Mouse (Mus musculus): ENCODE results near the gene Sema5a. TPM values are rescaled to one million over a fixed set of nuclear protein-coding genes. Genes with fewer than 3 reads are reported as not detected.

The Sema5a gene
- polyA plus RNA-seq, 1 experiment from 2014 or later: 10.0 TPM

- no peak overlapping the region for H3K27ac ChIP-seq (replicated peaks in 1 of 2; ENCODE audit: control insufficient read depth in 1 of 2, insufficient read depth in 1 of 2, low read depth in 2 of 2, low read length in 2 of 2)
- no peaks in the 10 kb centered on the region for H3K9me3 ChIP-seq (ENCODE audit: control insufficient read depth, low read length)
- no peak overlapping the region for H3K4me3 ChIP-seq (ENCODE audit: control insufficient read depth in 1 of 2, insufficient read depth in 1 of 2, low read depth in 1 of 2, low read length in 2 of 2)
- peaks cover 8% of the 10 kb centered on the region for H3K36me3 ChIP-seq (ENCODE audit: control insufficient read depth, insufficient read depth, low read length)
- WGBS: 92% methylated on average over 6 of the region's 6 CpGs
- H3K27me3 ChIP-seq (ENCODE audit: control insufficient read depth, insufficient read depth, low read length): no peaks in the 10 kb centered on the region
- H3K4me2 ChIP-seq (ENCODE audit: low read length): no peak overlapping the region
- no peak for ATAC-seq (ENCODE audit: insufficient number of reproducible peaks, insufficient read depth, low FRiP score, low read depth)
- peaks cover 3 to 12% of the 10 kb centered on the region in 2 experiments; a peak in 2 of 4 replicates for H3K4me1 ChIP-seq (ENCODE audit: control insufficient read depth in 2 of 2, insufficient read depth in 2 of 2, low read length in 2 of 2)
- H3K9ac ChIP-seq (ENCODE audit: low read length): no peak overlapping the region
These were observed 2.9 kb upstream of the Sema5a start for GRCm38 (mm10) chr15:32241666-32242065.

GRCm38 (mm10) chr15:32243096-32243785 lies 1.4 kb upstream of the Sema5a start:
- ATAC-seq (ENCODE audit: insufficient number of reproducible peaks, insufficient read depth, low FRiP score, low read depth): no peak
- peak overlapping the region; percentile 99 for H3K4me2 ChIP-seq (ENCODE audit: low read length)
- no peaks in the 10 kb centered on the region for H3K27me3 ChIP-seq (ENCODE audit: control insufficient read depth, insufficient read depth, low read length)
- peak overlapping the region; percentile 57 to 62 for H3K27ac ChIP-seq (replicated peaks in 1 of 2; ENCODE audit: control insufficient read depth in 1 of 2, insufficient read depth in 1 of 2, low read depth in 2 of 2, low read length in 2 of 2)
- H3K9me3 ChIP-seq (ENCODE audit: control insufficient read depth, low read length): no peaks in the 10 kb centered on the region
- WGBS: 45% methylated on average over 12 of the region's 12 CpGs
- peak overlapping the region; percentile 68 to 75 for H3K4me3 ChIP-seq (ENCODE audit: control insufficient read depth in 1 of 2, insufficient read depth in 1 of 2, low read depth in 1 of 2, low read length in 2 of 2)
- H3K36me3 ChIP-seq (ENCODE audit: control insufficient read depth, insufficient read depth, low read length): peaks cover 8% of the 10 kb centered on the region
- peak overlapping the region; percentile 74 for H3K9ac ChIP-seq (ENCODE audit: low read length)
- H3K4me1 ChIP-seq (ENCODE audit: control insufficient read depth in 2 of 2, insufficient read depth in 2 of 2, low read length in 2 of 2): peaks cover 3 to 23% of the 10 kb centered on the region in 2 experiments; a peak in 3 of 4 replicates

- H3K4me1 ChIP-seq (ENCODE audit: control insufficient read depth in 2 of 2, insufficient read depth in 2 of 2, low read length in 2 of 2): peaks cover 3 to 23% of the 10 kb centered on the region in 2 experiments; a peak in 3 of 4 replicates
- H3K27me3 ChIP-seq (ENCODE audit: control insufficient read depth, insufficient read depth, low read length): no peaks in the 10 kb centered on the region
- 37% methylated on average over 7 of the region's 7 CpGs for WGBS
- H3K4me2 ChIP-seq (ENCODE audit: low read length): peak overlapping the region; percentile 99
- no peaks in the 10 kb centered on the region for H3K9me3 ChIP-seq (ENCODE audit: control insufficient read depth, low read length)
- ATAC-seq (ENCODE audit: insufficient number of reproducible peaks, insufficient read depth, low FRiP score, low read depth): no peak
- peak overlapping the region; percentile 74 for H3K9ac ChIP-seq (ENCODE audit: low read length)
- peaks cover 8% of the 10 kb centered on the region for H3K36me3 ChIP-seq (ENCODE audit: control insufficient read depth, insufficient read depth, low read length)
- H3K27ac ChIP-seq (replicated peaks in 1 of 2; ENCODE audit: control insufficient read depth in 1 of 2, insufficient read depth in 1 of 2, low read depth in 2 of 2, low read length in 2 of 2): peak overlapping the region; percentile 57 to 62
- H3K4me3 ChIP-seq (ENCODE audit: control insufficient read depth in 1 of 2, insufficient read depth in 1 of 2, low read depth in 1 of 2, low read length in 2 of 2): peak overlapping the region; percentile 68 to 75
These were observed 786 bp upstream of the Sema5a start for GRCm38 (mm10) chr15:32243824-32244223.

GRCm38 (mm10) chr15:32244956-32245836 lies 586 bp downstream of the Sema5a start:
- Histone ChIP-seq H3K36me3 (ENCODE audit: control insufficient read depth, insufficient read depth, low read length) (peaks cover 8% of the 10 kb centered on the region), H3K4me3 (ENCODE audit: control insufficient read depth in 1 of 2, insufficient read depth in 1 of 2, low read depth in 1 of 2, low read length in 2 of 2) (peak overlapping the region; percentile 50 to 68), H3K4me1 (ENCODE audit: control insufficient read depth in 2 of 2, insufficient read depth in 2 of 2, low read length in 2 of 2) (peaks cover 3 to 23% of the 10 kb centered on the region in 2 experiments; a peak in 3 of 4 replicates), H3K4me2 (ENCODE audit: low read length) (peak overlapping the region; percentile 99), H3K27me3 (ENCODE audit: control insufficient read depth, insufficient read depth, low read length) (no peaks in the 10 kb centered on the region), H3K27ac (replicated peaks in 1 of 2; ENCODE audit: control insufficient read depth in 1 of 2, insufficient read depth in 1 of 2, low read depth in 2 of 2, low read length in 2 of 2) (no peak overlapping the region; a peak in 1 of 4 replicates), H3K9me3 (ENCODE audit: control insufficient read depth, low read length) (no peaks in the 10 kb centered on the region), H3K9ac (ENCODE audit: low read length) (peak overlapping the region; percentile 74)
- WGBS: under 1% methylated on average over 48 of the region's 52 CpGs
- peak; percentile 57 for ATAC-seq (ENCODE audit: insufficient number of reproducible peaks, insufficient read depth, low FRiP score, low read depth)

GRCm38 (mm10) chr15:32245837-32246670 lies 1.4 kb downstream of the Sema5a start:
- H3K9me3 ChIP-seq (ENCODE audit: control insufficient read depth, low read length): no peaks in the 10 kb centered on the region
- under 1% methylated on average over 47 of the region's 47 CpGs for WGBS
- no peak for ATAC-seq (ENCODE audit: insufficient number of reproducible peaks, insufficient read depth, low FRiP score, low read depth)
- H3K36me3 ChIP-seq (ENCODE audit: control insufficient read depth, insufficient read depth, low read length): 0 out of 2 replicates have a peak, but pooled peaks cover 2% of the 10 kb centered on the region
- peak overlapping the region; percentile 50 to 68 for H3K4me3 ChIP-seq (ENCODE audit: control insufficient read depth in 1 of 2, insufficient read depth in 1 of 2, low read depth in 1 of 2, low read length in 2 of 2)
- no peak overlapping the region for H3K27ac ChIP-seq (replicated peaks in 1 of 2; ENCODE audit: control insufficient read depth in 1 of 2, insufficient read depth in 1 of 2, low read depth in 2 of 2, low read length in 2 of 2)
- peak overlapping the region; percentile 99 for H3K4me2 ChIP-seq (ENCODE audit: low read length)
- peaks cover 3 to 23% of the 10 kb centered on the region in 2 experiments; a peak in 3 of 4 replicates for H3K4me1 ChIP-seq (ENCODE audit: control insufficient read depth in 2 of 2, insufficient read depth in 2 of 2, low read length in 2 of 2)
- H3K9ac ChIP-seq (ENCODE audit: low read length): peak overlapping the region; percentile 74
- no peaks in the 10 kb centered on the region for H3K27me3 ChIP-seq (ENCODE audit: control insufficient read depth, insufficient read depth, low read length)

GRCm38 (mm10) chr15:32247281-32247680 lies 2.7 kb downstream of the Sema5a start:
- peak overlapping the region; percentile 99 for H3K4me2 ChIP-seq (ENCODE audit: low read length)
- WGBS: 69% methylated on average over 5 of the region's 5 CpGs
- ATAC-seq (ENCODE audit: insufficient number of reproducible peaks, insufficient read depth, low FRiP score, low read depth): no peak

GRCm38 (mm10) chr15:32254806-32255205 lies 10.2 kb downstream of the Sema5a start:
- Histone ChIP-seq H3K27ac (replicated peaks in 1 of 2; ENCODE audit: control insufficient read depth in 1 of 2, insufficient read depth in 1 of 2, low read depth in 2 of 2, low read length in 2 of 2) (no peak overlapping the region), H3K4me1 (ENCODE audit: control insufficient read depth in 2 of 2, insufficient read depth in 2 of 2, low read length in 2 of 2) (peaks cover 12 to 22% of the 10 kb centered on the region in 2 experiments), H3K27me3 (ENCODE audit: control insufficient read depth, insufficient read depth, low read length) (no peaks in the 10 kb centered on the region), H3K4me3 (ENCODE audit: control insufficient read depth in 1 of 2, insufficient read depth in 1 of 2, low read depth in 1 of 2, low read length in 2 of 2) (no peak overlapping the region), H3K36me3 (ENCODE audit: control insufficient read depth, insufficient read depth, low read length) (no peaks in the 10 kb centered on the region), H3K4me2 (ENCODE audit: low read length) (no peak overlapping the region), H3K9me3 (ENCODE audit: control insufficient read depth, low read length) (0 out of 2 replicates have a peak, but pooled peaks cover 3% of the 10 kb centered on the region), H3K9ac (ENCODE audit: low read length) (no peak overlapping the region)
- no peak for ATAC-seq (ENCODE audit: insufficient number of reproducible peaks, insufficient read depth, low FRiP score, low read depth)
- WGBS: 79% methylated on average over 2 of the region's 2 CpGs

More at GRCm38 (mm10) chr15:32247281-32247680, 2.7 kb downstream of the Sema5a start:
- Histone ChIP-seq H3K36me3 (ENCODE audit: control insufficient read depth, insufficient read depth, low read length) (no peaks in the 10 kb centered on the region), H3K4me1 (ENCODE audit: control insufficient read depth in 2 of 2, insufficient read depth in 2 of 2, low read length in 2 of 2) (peaks cover 3 to 23% of the 10 kb centered on the region in 2 experiments; a peak in 3 of 4 replicates), H3K9me3 (ENCODE audit: control insufficient read depth, low read length) (no peaks in the 10 kb centered on the region), H3K4me3 (ENCODE audit: control insufficient read depth in 1 of 2, insufficient read depth in 1 of 2, low read depth in 1 of 2, low read length in 2 of 2) (no peak overlapping the region), H3K27ac (replicated peaks in 1 of 2; ENCODE audit: control insufficient read depth in 1 of 2, insufficient read depth in 1 of 2, low read depth in 2 of 2, low read length in 2 of 2) (0 out of 4 replicates have a peak overlapping the region, but pooled peaks of 1 of the 2 experiments have one; percentile 1), H3K9ac (ENCODE audit: low read length) (peak overlapping the region; percentile 21; the same call in 1 of the 2 replicates), H3K27me3 (ENCODE audit: control insufficient read depth, insufficient read depth, low read length) (no peaks in the 10 kb centered on the region)

Data from heart, embryonic 14.5 days (tissue).